Mouse (Mus musculus): ENCODE measurements around the gene Wbp2nl. TPM values are rescaled to one million over a fixed set of nuclear protein-coding genes. Genes with fewer than 3 reads are reported as not detected.
"Not testable (repeated sequence)": the region's sequence is repeated elsewhere in the genome, so short reads cannot be mapped to it uniquely, and the experiment has no call there.

Gene Wbp2nl
- total RNA-seq, 2 experiments from 2014 or later = 0.24 TPM; not detected in 1

DNA sequence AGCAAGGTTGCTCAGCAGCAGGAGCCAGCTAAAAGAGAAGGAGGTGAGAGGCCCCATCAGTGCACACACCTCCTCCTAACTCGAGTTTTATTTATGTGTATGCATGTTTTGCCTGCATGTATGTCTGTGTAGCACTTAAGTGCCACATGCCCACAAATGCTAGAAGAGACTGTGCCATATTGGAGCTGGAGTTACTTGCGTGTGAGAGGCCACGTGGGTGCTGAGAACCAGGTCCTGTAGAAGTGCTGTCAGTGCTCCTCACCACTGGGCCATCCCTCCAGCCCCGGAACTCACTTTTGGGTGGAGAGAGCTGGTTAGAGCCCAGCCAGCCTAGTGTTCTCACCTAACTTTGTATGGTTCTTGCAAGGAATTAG, 48.5 kb downstream of the Wbp2nl start:
- intact Hi-C loops (cut with DNase I) = no loop called here
- no peak for DNase-seq

GRCm38 (mm10) chr15:82347852-82348251, 49.1 kb downstream of the Wbp2nl start:
- no peak for DNase-seq
- intact Hi-C loops (cut with DNase I) = no loop called here

GRCm38 (mm10) chr15:82348258-82348998, 49.7 kb downstream of the Wbp2nl start:
- no peak for DNase-seq
- intact Hi-C loops (cut with DNase I) = no loop called here

DNA sequence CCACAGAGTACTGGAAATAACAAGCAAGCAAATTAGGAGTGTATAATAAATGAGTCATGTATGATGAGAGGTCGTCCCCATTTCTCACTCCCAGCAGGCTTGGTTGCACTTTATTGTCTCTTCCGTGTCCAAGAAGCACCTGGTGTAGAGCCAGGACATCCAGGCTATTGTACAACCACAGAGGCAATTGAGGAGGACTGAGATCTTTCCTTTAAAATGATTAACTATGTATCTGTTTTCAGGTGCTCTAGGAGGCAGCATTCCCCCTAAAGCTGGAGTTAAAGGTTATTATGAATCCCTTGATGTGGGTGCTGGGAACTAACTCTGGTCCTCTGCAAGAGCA, 50.2 kb downstream of the Wbp2nl start:
- no peak for DNase-seq
- intact Hi-C loops (cut with DNase I) = no loop called here

DNA sequence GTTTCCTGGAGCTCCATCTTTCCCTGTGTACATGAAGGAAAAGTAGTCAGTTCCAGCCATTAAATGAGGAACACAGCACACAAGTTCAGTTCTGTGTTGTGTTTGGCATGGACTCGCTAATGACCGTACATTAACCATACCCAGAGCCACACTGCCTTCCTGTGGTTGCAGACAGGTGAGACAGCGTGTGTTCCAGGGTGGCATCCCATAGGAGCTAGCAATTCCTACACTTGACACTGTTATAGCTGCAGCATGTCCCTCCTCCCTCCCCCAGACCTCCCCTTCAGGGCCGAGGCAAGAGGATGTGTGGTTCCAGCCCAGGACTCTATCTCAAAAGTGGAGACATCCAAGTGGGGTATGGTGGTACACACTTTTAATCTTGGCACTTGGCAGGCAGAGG, 51.6 kb downstream of the Wbp2nl start:
- DNase-seq = no peak
- intact Hi-C loops (cut with DNase I) = no loop called here

DNA sequence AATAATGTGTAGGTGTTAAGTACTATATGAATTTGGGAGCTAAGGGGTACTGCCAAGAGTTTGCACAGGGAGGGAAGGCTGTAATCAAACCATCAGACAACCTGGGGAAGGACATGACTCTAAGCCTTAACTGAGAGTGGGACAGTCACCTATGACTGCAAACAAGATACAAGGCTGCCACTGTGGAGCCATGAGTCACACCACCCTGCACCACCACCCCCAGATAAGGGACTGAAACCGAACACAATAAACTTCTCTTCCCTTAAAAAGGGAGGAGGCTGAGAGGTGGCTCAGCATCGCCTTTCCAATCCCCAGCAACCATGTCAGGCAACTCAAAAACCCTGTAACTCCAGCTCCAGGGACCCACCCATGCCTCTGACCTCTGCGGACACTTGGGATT, 52.7 kb downstream of the Wbp2nl start:
- intact Hi-C loops (cut with DNase I) = no loop called here
- no peak for DNase-seq

GRCm38 (mm10) chr15:82353078-82353744, 54.5 kb downstream of the Wbp2nl start:
- DNase-seq = no peak
- intact Hi-C loops (cut with DNase I) = no loop called here

DNA sequence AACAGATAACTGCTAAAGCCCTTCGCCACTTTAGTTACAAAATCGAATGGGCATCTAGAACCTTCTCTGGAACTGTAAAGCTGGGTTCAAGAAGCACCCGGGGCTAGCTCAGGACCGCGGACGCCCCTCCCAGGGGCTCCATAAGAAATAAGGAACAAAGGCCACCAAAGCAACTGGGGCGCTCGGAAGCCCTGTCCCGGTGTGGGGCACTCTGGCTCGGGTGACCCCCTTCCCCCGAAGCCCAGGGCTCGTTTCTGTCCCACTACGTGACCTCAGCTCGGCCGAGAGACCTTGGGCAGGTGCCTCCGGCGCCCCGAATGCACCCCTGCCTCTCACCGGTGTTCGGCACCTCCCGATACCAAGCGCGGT, 55.0 kb downstream of the Wbp2nl start:
- intact Hi-C loops (cut with DNase I) = no loop called here
- DNase-seq = no peak

GRCm38 (mm10) chr15:82354126-82354945, 55.6 kb downstream of the Wbp2nl start, which contains the start of gene Ndufa6:
Ndufa6 (minus strand) TSS chr15:82354322.
- DNase-seq = peak; percentile 99
- intact Hi-C loops (cut with DNase I) = no loop called here

GRCm38 (mm10) chr15:82358431-82359260, 59.9 kb downstream of the Wbp2nl start:
- DNase-seq = no peak
- intact Hi-C loops (cut with DNase I) = no loop called here

DNA sequence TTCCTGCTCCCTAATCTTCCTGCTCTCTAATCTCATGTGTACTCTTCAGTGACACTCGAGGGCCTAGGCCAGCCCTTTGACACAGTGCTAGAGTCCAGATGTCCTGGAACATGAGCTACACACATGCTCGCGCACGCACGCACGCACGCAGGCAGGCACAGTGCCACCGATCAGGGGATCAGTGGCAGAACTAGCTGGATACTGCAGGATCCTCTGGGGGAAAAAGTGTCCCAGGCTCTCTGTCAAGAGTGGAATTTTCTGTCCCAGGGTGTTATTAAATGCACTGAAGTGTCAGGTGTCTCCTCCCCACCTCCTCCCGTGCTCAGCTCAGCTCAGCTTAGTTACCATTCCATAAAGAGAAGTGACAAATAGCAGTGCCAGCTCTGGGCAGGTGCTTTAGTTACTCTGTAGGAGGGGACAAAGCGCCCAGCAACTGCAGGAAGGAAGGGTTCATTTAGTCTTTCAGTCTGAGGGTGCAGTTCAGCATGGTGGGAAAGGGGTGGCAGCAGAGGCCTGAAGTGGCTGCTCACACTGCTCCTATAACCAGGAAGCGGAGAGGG, 62.8 kb downstream of the Wbp2nl start:
- DNase-seq = no peak
- intact Hi-C loops (cut with DNase I) = no loop called here

DNA sequence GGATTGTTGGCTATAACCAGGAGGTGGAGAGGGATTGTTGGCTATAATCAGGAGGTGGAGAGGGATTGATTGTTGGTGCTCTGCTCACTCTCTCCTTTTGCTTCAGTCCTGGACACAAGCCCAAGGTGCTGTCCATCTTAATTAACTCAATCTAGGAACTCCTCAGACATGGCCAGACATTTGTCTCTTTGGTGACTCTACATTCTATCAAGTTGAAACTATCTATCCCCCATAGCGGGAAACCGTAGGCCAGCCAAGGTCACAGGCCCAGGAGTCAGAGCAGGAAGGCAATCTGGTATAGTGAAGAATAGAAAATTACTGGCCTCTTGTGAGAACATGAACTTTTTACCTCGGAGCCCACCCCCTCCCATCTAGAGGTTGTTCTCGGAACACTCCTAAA, 63.5 kb downstream of the Wbp2nl start:
- no peak for DNase-seq
- intact Hi-C loops (cut with DNase I) = no loop called here

DNA sequence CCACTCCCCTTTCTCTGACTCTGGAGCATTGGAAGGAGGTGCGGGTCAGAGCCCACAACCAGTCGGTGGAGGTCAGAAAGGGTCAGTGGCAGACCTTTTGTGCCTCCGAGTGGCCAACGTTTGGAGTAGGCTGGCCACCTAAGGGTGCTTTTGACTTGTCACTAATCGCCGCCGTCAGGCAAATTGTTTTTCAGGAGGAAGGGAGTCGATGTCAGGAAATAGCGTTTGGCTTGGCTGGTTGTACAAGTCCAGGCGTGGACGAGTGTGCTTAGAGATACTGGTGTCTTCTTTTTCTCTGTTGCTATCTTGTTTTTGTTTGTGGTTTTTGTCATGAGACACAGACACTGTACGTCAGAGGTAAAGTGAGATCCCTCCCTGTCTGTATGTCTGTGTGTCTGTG, 65.0 kb downstream of the Wbp2nl start:
- intact Hi-C loops (cut with DNase I); DNase-seq: not testable (repeated sequence)

Other genes starting within 250 kb of the Wbp2nl start
- gene 4930407I10Rik, start 239.8 kb upstream of the Wbp2nl start, total RNA-seq (2021) = not detected
- under 1 TPM in 1 of 2 experiments, not detected in 1; 0.10 TPM for gene Mei1, start 229.0 kb upstream of the Wbp2nl start, total RNA-seq (2021)
- gene Ccdc134, start 171.0 kb upstream of the Wbp2nl start, total RNA-seq (2021) = 10 to 100 TPM; 11.3 to 12.4 TPM
- gene Srebf2, start 151.8 kb upstream of the Wbp2nl start, total RNA-seq (2021) = 100 to 1,000 TPM; 233 to 234 TPM
- gene Shisa8, start 86.1 kb upstream of the Wbp2nl start, total RNA-seq (2021) = 1 to 10 TPM; 1.5 to 2.0 TPM
- 1 to 10 TPM in 1 of 2 experiments, under 1 TPM in 1; 0.46 to 1.1 TPM for gene Tnfrsf13c, start 74.6 kb upstream of the Wbp2nl start, total RNA-seq (2021)
- 1 to 10 TPM; 6.5 to 6.9 TPM for gene Cenpm, start 54.2 kb upstream of the Wbp2nl start, total RNA-seq (2021)
- 10 to 100 TPM; 70.9 to 77.4 TPM for gene 1500009C09Rik, start 46.6 kb upstream of the Wbp2nl start, total RNA-seq (2021)
- gene Sept3, start 24.1 kb upstream of the Wbp2nl start, total RNA-seq (2021) = 100 to 1,000 TPM; 666 to 687 TPM
- 10 to 100 TPM; 32.1 to 33.6 TPM for gene Naga, start 40.0 kb downstream of the Wbp2nl start, total RNA-seq (2021)
- gene Pheta2, start 40.0 kb downstream of the Wbp2nl start, total RNA-seq (2021) = 1 to 10 TPM; 1.1 to 1.2 TPM
- gene Smdt1, start 40.0 kb downstream of the Wbp2nl start, total RNA-seq (2021) = 100 to 1,000 TPM; 122 to 125 TPM
- 100 to 1,000 TPM; 161 to 174 TPM for gene Ndufa6, start 55.4 kb downstream of the Wbp2nl start, total RNA-seq (2021)
- 1 to 10 TPM; 5.3 to 7.0 TPM for gene Cyp2d22, start 81.3 kb downstream of the Wbp2nl start, total RNA-seq (2021)
- gene Cyp2d11, start 95.1 kb downstream of the Wbp2nl start, total RNA-seq (2021) = not detected
- not detected for gene Cyp2d10, start 108.2 kb downstream of the Wbp2nl start, total RNA-seq (2021)
- gene Cyp2d9, start 134.5 kb downstream of the Wbp2nl start, total RNA-seq (2021) = not detected